Mouse (Mus musculus) thymus, postnatal 25 days (tissue): ENCODE results near the gene Astn1.

ENCODE experiments used
- DNase-seq: peaks from one replicate; pipeline ENCODE4 v3.0.0; 2022

Gene Astn1

GRCm38 (mm10) chr1:158633441-158633840 is 271.4 kb downstream of the Astn1 start:
- DNase-seq: no peak

- DNase-seq: no peak
Observed at GRCm38 (mm10) chr1:158641306-158641705, 279.2 kb downstream of the Astn1 start.

GRCm38 (mm10) chr1:158642247-158642646 is 280.2 kb downstream of the Astn1 start:
- no peak for DNase-seq

GRCm38 (mm10) chr1:158652799-158653198 is 290.7 kb downstream of the Astn1 start:
- DNase-seq: no peak

GRCm38 (mm10) chr1:158653808-158654520 is 291.9 kb downstream of the Astn1 start:
- no peak for DNase-seq

GRCm38 (mm10) chr1:158654571-158655205 is 292.6 kb downstream of the Astn1 start:
- DNase-seq: no peak

GRCm38 (mm10) chr1:158656986-158657385 is 294.9 kb downstream of the Astn1 start:
- DNase-seq: no peak

- no peak for DNase-seq
Observed at GRCm38 (mm10) chr1:158666001-158666400, 303.9 kb downstream of the Astn1 start.

- DNase-seq: peak; percentile 15
Observed at GRCm38 (mm10) chr1:158669971-158670592, 308.0 kb downstream of the Astn1 start.

- DNase-seq: no peak
Observed at GRCm38 (mm10) chr1:158687726-158688125, 325.7 kb downstream of the Astn1 start.

- no peak for DNase-seq
Observed at GRCm38 (mm10) chr1:158697423-158697822, 335.4 kb downstream of the Astn1 start.

- no peak for DNase-seq
Observed at GRCm38 (mm10) chr1:158697859-158698569, 335.9 kb downstream of the Astn1 start.

- no peak for DNase-seq
Observed at GRCm38 (mm10) chr1:158699276-158699675, 337.2 kb downstream of the Astn1 start.

- no peak for DNase-seq
Observed at GRCm38 (mm10) chr1:158700147-158700546, 338.1 kb downstream of the Astn1 start.

- no peak for DNase-seq
Observed at GRCm38 (mm10) chr1:158701336-158701735, 339.3 kb downstream of the Astn1 start.

GRCm38 (mm10) chr1:158713301-158714095 is 351.4 kb downstream of the Astn1 start:
- DNase-seq: no peak

GRCm38 (mm10) chr1:158732868-158733496 is 370.9 kb downstream of the Astn1 start:
- no peak for DNase-seq

- DNase-seq: no peak
Observed at GRCm38 (mm10) chr1:158739132-158739919, 377.3 kb downstream of the Astn1 start.

- DNase-seq: no peak
Observed at GRCm38 (mm10) chr1:158740161-158740766, 378.2 kb downstream of the Astn1 start.

GRCm38 (mm10) chr1:158740949-158741348 is 378.9 kb downstream of the Astn1 start:
- DNase-seq: no peak
